Mouse (Mus musculus) urinary bladder, adult 18-20 months (tissue): ENCODE measurements around the gene Gm2663.
"Not testable (repeated sequence)": the region's sequence is repeated elsewhere in the genome, so short reads cannot be mapped to it uniquely, and the experiment has no call there.

ENCODE experiments used
- DNase-seq, 2 experiments: peaks; one replicate each; pipeline ENCODE4 v3.0.0; 2022; ENCODE audit warnings: low spot score in 2 of 2, mixed read lengths in 2 of 2

Gm2663 gene

GRCm38 (mm10) chr6:40999379-40999778 lies at the start of gene Gm2663:
Gene Gm2663 (minus strand): TSS chr6:40999479.
- DNase-seq = not testable (repeated sequence)

GRCm38 (mm10) chr6:41048602-41049001 lies 49.3 kb upstream of the Gm2663 start:
- DNase-seq = no peak

DNA sequence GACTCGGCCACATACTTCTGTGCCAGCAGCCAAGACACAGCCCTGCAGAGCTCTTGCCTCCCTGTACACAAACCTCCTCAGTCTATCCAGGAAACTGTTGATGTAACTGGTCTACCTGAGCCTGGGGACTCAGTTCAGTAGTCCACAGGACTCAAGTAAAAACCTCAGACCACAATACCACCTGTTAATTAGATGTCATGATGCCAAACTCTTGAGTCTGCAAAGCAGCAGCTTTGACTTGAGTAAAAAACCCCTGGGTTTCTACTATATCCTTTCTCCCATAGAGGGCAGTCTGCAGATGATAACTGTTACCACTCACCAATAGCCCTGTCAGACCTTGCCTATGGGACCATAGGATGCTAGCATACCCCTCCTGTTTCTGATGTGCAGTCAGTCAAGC lies 48.7 kb upstream of the Gm2663 start:
- DNase-seq = no peak

GRCm38 (mm10) chr6:41047202-41047601 lies 47.9 kb upstream of the Gm2663 start:
- DNase-seq = no peak

DNA sequence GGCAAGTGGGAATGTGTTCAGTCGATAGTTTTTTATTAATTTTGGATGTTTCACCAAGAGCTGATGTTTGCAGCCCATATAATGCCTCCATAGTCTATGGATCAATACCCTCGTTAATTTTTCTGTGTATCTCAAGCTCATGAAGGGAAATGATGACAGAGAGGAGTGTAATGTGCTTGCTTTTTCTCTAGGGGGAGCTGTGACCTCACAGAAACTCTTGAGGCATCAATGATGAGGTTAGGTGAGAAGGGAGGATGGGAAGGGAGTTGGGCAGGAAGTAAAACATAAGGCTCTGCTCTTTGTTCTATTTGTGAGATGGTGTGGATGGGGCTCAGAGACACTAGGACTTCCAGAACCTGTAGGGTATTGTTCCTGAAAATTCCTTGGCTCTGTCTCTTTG lies 47.3 kb upstream of the Gm2663 start:
- no peak for DNase-seq

- no peak for DNase-seq
Observed at GRCm38 (mm10) chr6:41044753-41045152, 45.5 kb upstream of the Gm2663 start.

DNA sequence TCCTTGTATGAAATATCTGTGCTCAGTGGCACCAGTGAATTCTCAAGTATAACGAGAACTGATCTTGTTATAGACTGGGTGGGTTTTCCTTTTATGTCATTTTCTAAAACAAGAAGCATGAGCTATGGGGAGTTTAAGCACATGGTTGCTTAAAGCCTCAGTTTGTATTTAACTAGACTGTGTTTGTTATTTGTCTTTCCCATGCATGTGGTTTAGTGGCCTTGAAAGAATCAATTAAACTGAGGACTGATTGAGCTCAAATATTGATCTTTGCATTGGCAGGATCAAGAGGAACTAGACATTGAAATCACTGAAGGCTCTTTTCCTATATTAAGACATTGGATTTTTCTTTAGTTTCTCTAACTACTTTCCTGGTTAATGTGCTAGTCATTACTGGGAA lies 45.0 kb upstream of the Gm2663 start:
- no peak for DNase-seq

DNA sequence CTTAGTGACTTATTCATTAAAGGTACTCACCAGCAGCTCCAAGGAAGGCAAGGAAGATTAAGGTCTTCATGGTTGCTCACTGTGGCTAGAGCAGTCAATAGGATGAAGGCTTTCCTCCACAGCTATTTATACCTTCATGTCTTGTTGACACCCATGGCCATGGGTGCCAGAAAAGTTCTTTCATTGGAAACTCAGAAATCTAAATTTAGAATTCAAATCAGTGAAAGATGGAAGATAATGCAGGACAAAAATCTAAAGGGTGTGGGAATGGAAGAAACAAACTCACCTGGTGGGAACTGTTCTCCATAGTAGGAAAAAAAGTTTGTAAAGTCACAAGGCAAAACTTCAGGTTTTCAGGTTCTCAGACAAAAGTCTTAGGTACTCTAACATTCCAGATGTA lies 36.1 kb upstream of the Gm2663 start, which contains the start of gene 2210010C04Rik:
Gene 2210010C04Rik, minus strand, starts transcription at position 101 of the 400 bp plus-strand sequence.
- no peak for DNase-seq

- no peak for DNase-seq
Observed at GRCm38 (mm10) chr6:41032802-41033201, 33.5 kb upstream of the Gm2663 start.

GRCm38 (mm10) chr6:41032231-41032630 lies 33.0 kb upstream of the Gm2663 start:
- DNase-seq = no peak

DNA sequence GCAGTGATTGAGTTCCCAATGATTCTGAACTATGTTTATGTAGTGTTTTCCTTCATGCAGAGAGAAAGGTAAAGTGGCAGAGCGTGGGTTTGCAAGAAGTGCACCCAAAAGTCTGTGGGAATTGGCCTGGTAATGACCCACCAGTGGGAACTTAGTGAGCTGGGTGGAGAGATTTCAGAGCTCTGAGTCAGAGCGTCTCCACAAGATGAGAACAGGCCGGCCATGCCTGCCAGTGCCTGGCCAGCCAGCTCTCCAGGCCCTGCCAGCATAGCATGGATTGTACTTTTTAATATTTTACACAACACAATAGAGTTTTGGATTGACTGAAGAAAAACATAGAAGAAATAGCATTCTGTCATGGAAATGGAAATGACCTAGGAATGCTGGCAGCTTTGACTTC lies 31.5 kb upstream of the Gm2663 start:
- DNase-seq = no peak

DNA sequence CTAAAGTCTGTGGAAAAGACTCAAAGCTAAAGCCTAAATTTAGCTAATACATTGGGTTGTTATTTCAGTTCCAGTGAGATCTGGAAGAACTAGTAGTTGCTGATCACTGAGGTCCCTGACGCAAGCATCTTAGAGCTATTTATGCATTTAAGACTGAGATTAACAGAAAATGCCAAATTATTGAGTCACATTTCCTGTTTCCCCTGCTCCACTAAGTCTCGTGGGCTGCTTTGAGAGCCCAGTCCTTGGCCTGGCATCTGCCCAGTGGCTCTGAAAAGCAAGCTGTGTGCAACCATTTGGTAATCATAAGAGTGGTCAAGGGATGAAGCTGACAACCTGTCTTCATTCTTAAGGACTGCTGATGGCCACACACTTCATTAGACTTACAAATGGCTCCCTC lies 27.8 kb upstream of the Gm2663 start:
- DNase-seq = no peak

- no peak for DNase-seq
Observed at GRCm38 (mm10) chr6:41025873-41026650, 26.8 kb upstream of the Gm2663 start.

GRCm38 (mm10) chr6:41019140-41019539 lies 19.9 kb upstream of the Gm2663 start:
- DNase-seq = no peak

GRCm38 (mm10) chr6:41018629-41019028 lies 19.4 kb upstream of the Gm2663 start:
- no peak for DNase-seq

DNA sequence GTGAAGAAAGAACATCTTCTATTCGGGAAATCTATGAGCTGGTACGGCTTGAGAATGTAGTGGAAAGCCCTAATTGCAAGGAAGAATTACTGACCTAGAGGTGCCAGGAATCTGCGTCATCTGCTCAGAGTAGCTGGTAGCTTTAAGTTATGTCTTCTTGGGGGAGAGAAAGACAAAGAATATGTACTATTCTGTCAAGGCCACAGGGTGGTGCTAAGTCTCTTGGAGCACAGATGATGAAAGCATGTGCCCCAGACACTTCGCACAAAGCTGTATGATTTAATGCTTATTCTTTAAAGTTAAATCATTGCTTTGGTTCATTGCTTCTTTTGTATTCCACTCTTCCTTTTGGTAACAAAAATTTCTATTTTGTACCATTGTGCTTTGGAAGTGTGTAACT lies 15.8 kb upstream of the Gm2663 start:
- no peak for DNase-seq

- DNase-seq = not testable (repeated sequence)
Observed at GRCm38 (mm10) chr6:40964454-40964853, 34.8 kb downstream of the Gm2663 start, which contains the start of gene 1810009J06Rik. Gene 1810009J06Rik (plus strand): TSS chr6:40964754.

GRCm38 (mm10) chr6:40953716-40954115 lies 45.6 kb downstream of the Gm2663 start:
- DNase-seq = no peak

DNA sequence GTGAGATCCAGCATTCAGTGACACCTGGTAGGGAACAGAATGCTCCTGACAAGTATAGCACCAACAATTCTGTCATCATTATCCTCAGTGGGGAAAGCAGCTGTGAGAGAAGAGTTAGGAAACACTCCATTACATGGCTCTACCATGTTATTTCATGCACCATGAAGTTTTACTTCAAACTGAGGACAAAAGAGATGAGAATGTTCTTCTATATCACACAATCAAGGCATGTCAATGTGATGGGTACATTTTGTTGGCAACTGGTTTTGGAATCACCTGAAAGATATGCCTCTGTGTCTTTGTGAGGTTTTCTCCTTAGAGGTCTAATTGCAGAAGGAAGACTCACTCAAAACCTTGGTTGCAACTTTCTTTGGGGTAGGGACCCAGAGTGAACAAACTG lies 47.5 kb downstream of the Gm2663 start, which contains the start of gene Gm4744:
Gene Gm4744, minus strand, starts transcription at position 101 of the 400 bp plus-strand sequence.
- no peak for DNase-seq
